9 mouse cellular contexts compared by ENCODE assay signal in genomic region chr19:49299351-49300271, GRCm38 (mm10).
DNase-seq lines count a peak whose midpoint lies in the region; ATAC-seq and TF ChIP-seq lines count a peak whose summit lies in the region.
"Had no signal": no experiment of that assay in that cellular context is flagged by ENCODE, and none has a peak within 500 bp of the region (broad histone marks: within the 10 kb centered on the region; RNA-seq: fewer than 3 reads in every experiment).

No protein-coding gene starts in this region.

- H3K27me3 ChIP-seq in forebrain, postnatal 0 days (ENCODE audit: insufficient read depth, low read length), result no peaks in the 10 kb centered on the region
- no peaks in the 10 kb centered on the region for H3K27me3 ChIP-seq in kidney, postnatal 0 days (ENCODE audit: insufficient read depth, low read length)
- no peaks in the 10 kb centered on the region for H3K27me3 ChIP-seq in midbrain, postnatal 0 days (ENCODE audit: insufficient read depth, low read length)
- H3K27me3 ChIP-seq in intestine, postnatal 0 days (replicated peaks; ENCODE audit: control insufficient read depth, insufficient read depth, low read length), result no peaks in the 10 kb centered on the region
- H3K27me3 ChIP-seq: Patski had no signal

- no peak overlapping the region for H3K27ac ChIP-seq in left cerebral cortex, adult 2 months
- no peak overlapping the region for H3K27ac ChIP-seq in forebrain, postnatal 0 days (ENCODE audit: low read depth, low read length)
- H3K27ac ChIP-seq in kidney, postnatal 0 days, result no peak overlapping the region
- H3K27ac ChIP-seq in midbrain, postnatal 0 days (ENCODE audit: low read depth, low read length), result no peak overlapping the region
- no peak overlapping the region for H3K27ac ChIP-seq in intestine, postnatal 0 days (ENCODE audit: low read depth, low read length)

- no peak overlapping the region for H3K4me3 ChIP-seq in left cerebral cortex, adult 2 months
- H3K4me3 ChIP-seq in forebrain, postnatal 0 days (ENCODE audit: low read depth, low read length), result no peak overlapping the region
- H3K4me3 ChIP-seq in kidney, postnatal 0 days (replicated peaks; ENCODE audit: low read depth, low read length), result no peak overlapping the region
- no peak overlapping the region for H3K4me3 ChIP-seq in midbrain, postnatal 0 days (ENCODE audit: low read depth, low read length)
- H3K4me3 ChIP-seq in intestine, postnatal 0 days (ENCODE audit: low read depth, low read length), result no peak overlapping the region

- H3K4me1 ChIP-seq in forebrain, postnatal 0 days (ENCODE audit: insufficient read depth), result peaks cover 9% of the 10 kb centered on the region
- no peaks in the 10 kb centered on the region for H3K4me1 ChIP-seq in kidney, postnatal 0 days (replicated peaks; ENCODE audit: insufficient read depth, low read length)
- peaks cover 9% of the 10 kb centered on the region; the same call in 1 of the 2 replicates for H3K4me1 ChIP-seq in midbrain, postnatal 0 days (ENCODE audit: insufficient read depth, low read length)
- no peaks in the 10 kb centered on the region for H3K4me1 ChIP-seq in intestine, postnatal 0 days (replicated peaks; ENCODE audit: control insufficient read depth, insufficient read depth, low read length)

- TF ChIP-seq CTCF in left cerebral cortex, adult 2 months (IDR thresholded peaks at IDR 0.05), result no peak
- TF ChIP-seq CTCF in forebrain, postnatal 0 days (IDR thresholded peaks at IDR 0.05; ENCODE audit: low read depth), result no peak
- no peak for TF ChIP-seq CTCF in kidney, postnatal 0 days (IDR thresholded peaks at IDR 0.05; ENCODE audit: low read depth)
- TF ChIP-seq CTCF in midbrain, postnatal 0 days (IDR thresholded peaks at IDR 0.05), result no peak
- TF ChIP-seq CTCF in intestine, postnatal 0 days (IDR thresholded peaks at IDR 0.05; ENCODE audit: low read depth), result no peak

- H3K4me2 ChIP-seq in forebrain, postnatal 0 days (ENCODE audit: low read depth), result no peak overlapping the region
- H3K4me2 ChIP-seq in kidney, postnatal 0 days (ENCODE audit: low read length), result 0 out of 2 replicates have a peak overlapping the region, but pooled peaks have one; percentile 18
- peak overlapping the region; percentile 18; the same call in 1 of the 2 replicates for H3K4me2 ChIP-seq in midbrain, postnatal 0 days (ENCODE audit: low read depth, low read length, poor library complexity, severe bottlenecking)
- no peak overlapping the region for H3K4me2 ChIP-seq in intestine, postnatal 0 days (replicated peaks; ENCODE audit: low read depth)

- no peak overlapping the region for H3K9ac ChIP-seq in forebrain, postnatal 0 days
- no peak overlapping the region for H3K9ac ChIP-seq in kidney, postnatal 0 days (ENCODE audit: low read depth, low read length)
- no peak overlapping the region for H3K9ac ChIP-seq in midbrain, postnatal 0 days (replicated peaks; ENCODE audit: low read length, poor library complexity, severe bottlenecking)
- H3K9ac ChIP-seq in intestine, postnatal 0 days (ENCODE audit: low read depth, low read length), result no peak overlapping the region

- no peaks in the 10 kb centered on the region for H3K9me3 ChIP-seq in forebrain, postnatal 0 days (ENCODE audit: low read length)
- H3K9me3 ChIP-seq in kidney, postnatal 0 days (replicated peaks; ENCODE audit: low read length), result no peaks in the 10 kb centered on the region
- H3K9me3 ChIP-seq in midbrain, postnatal 0 days (ENCODE audit: low read length), result no peaks in the 10 kb centered on the region
- H3K9me3 ChIP-seq in intestine, postnatal 0 days (ENCODE audit: control insufficient read depth), result no peaks in the 10 kb centered on the region

- intact Hi-C loops in left cerebral cortex, postnatal 14 days (cut with DNase I), result no loop called here
- intact Hi-C loops in left cerebral cortex, adult 2 months (cut with DNase I), result no loop called here

- WGBS in forebrain, postnatal 0 days, result 11% methylated on average over 10 of the region's 10 CpGs
- 46% methylated on average over 10 of the region's 10 CpGs for WGBS in kidney, postnatal 0 days
- WGBS in midbrain, postnatal 0 days, result 13% methylated on average over 10 of the region's 10 CpGs
- 42% methylated on average over 10 of the region's 10 CpGs for WGBS in intestine, postnatal 0 days

- peak; percentile 12 to 24 for DNase-seq in left cerebral cortex, postnatal 14 days (ENCODE audit: low spot score in 2 of 2)
- no peak for DNase-seq in left cerebral cortex, adult 2 months (ENCODE audit: extremely low spot score in 1 of 2, low spot score in 2 of 2)
- DNase-seq in forebrain, postnatal 0 days, result peak; percentile 76
- no peak for DNase-seq in kidney, postnatal 0 days (ENCODE audit: low spot score)
- DNase-seq in midbrain, postnatal 0 days (ENCODE audit: low spot score), result peak; percentile 72
- DNase-seq in testis, postnatal 10 days (ENCODE audit: low spot score), result no peak
- no peak for DNase-seq in adrenal gland, postnatal 14 days

- ATAC-seq in forebrain, postnatal 0 days, result peak; percentile 77
- ATAC-seq in kidney, postnatal 0 days (replicated peaks; ENCODE audit: low FRiP score, low read depth), result no peak
- no peak for ATAC-seq in midbrain, postnatal 0 days (ENCODE audit: low FRiP score)
- ATAC-seq in intestine, postnatal 0 days, result no peak
- ATAC-seq: Patski had no signal

- H3K36me3 ChIP-seq in forebrain, postnatal 0 days (ENCODE audit: insufficient read depth), result no peaks in the 10 kb centered on the region
- H3K36me3 ChIP-seq in kidney, postnatal 0 days (ENCODE audit: insufficient read depth, low read length), result no peaks in the 10 kb centered on the region
- H3K36me3 ChIP-seq in midbrain, postnatal 0 days (ENCODE audit: insufficient read depth, low read length), result no peaks in the 10 kb centered on the region
- no peaks in the 10 kb centered on the region for H3K36me3 ChIP-seq in intestine, postnatal 0 days (ENCODE audit: control insufficient read depth, insufficient read depth)

Comparison
In these comparisons a context has a peak if more than half of its experiments do, and no peak if none do; other contexts are left out.
1. DNase-seq: peak in left cerebral cortex, postnatal 14 days (2 of 2), forebrain, postnatal 0 days (single experiment) and midbrain, postnatal 0 days (single experiment); none in left cerebral cortex, adult 2 months (0 of 2), kidney, postnatal 0 days (single experiment), testis, postnatal 10 days (single experiment) and adrenal gland, postnatal 14 days (single experiment).
2. H3K4me2 ChIP-seq: peak in kidney, postnatal 0 days (single experiment) and midbrain, postnatal 0 days (single experiment); none in forebrain, postnatal 0 days (single experiment) and intestine, postnatal 0 days (single experiment).